Mouse (Mus musculus) liver, embryonic 15.5 days (tissue): ENCODE data around the gene 9130019O22Rik. TPM values are rescaled to one million over a fixed set of nuclear protein-coding genes. Genes with fewer than 3 reads are reported as not detected.
"Not testable (repeated sequence)": the region's sequence is repeated elsewhere in the genome, so short reads cannot be mapped to it uniquely, and the experiment has no call there.

Source experiments
- ATAC-seq: fragments of 200-750 bp; cut with Nextera tagmentation; 2 replicates; pipeline ENCODE4 v1.8.0; 2017; ENCODE audit warnings: moderate number of reproducible peaks, mild to moderate bottlenecking, moderate library complexity; ENCODE audit not compliant: insufficient read depth
- H3K27ac ChIP-seq: fragments of 300-500 bp; sonication (generic); replicated peaks from 2 replicates; pipeline ENCODE4 v1.5.1; 2015; ENCODE audit warnings: mild to moderate bottlenecking, inconsistent platforms
- H3K27me3 ChIP-seq: fragments of 300-500 bp; sonication (generic); 2 replicates; pipeline ENCODE4 v1.6.1; 2015; ENCODE audit warnings: mild to moderate bottlenecking, inconsistent platforms
- H3K36me3 ChIP-seq: fragments of 300-500 bp; sonication (generic); replicated peaks from 2 replicates; pipeline ENCODE4 v1.6.1; 2015; ENCODE audit warnings: moderate library complexity, mild to moderate bottlenecking, inconsistent platforms
- H3K4me1 ChIP-seq: fragments of 300-500 bp; sonication (generic); replicated peaks from 2 replicates; pipeline ENCODE4 v1.6.1; 2015; ENCODE audit warnings: inconsistent platforms
- H3K4me2 ChIP-seq: fragments of 300-500 bp; sonication (generic); 2 replicates; pipeline ENCODE4 v1.6.1; 2015; ENCODE audit warnings: moderate library complexity, mild to moderate bottlenecking, inconsistent platforms
- H3K4me3 ChIP-seq: fragments of 300-500 bp; sonication (generic); replicated peaks from 2 replicates; pipeline ENCODE4 v1.5.1; 2015; ENCODE audit warnings: mild to moderate bottlenecking, inconsistent platforms
- H3K9ac ChIP-seq: fragments of 300-500 bp; sonication (generic); 2 replicates; pipeline ENCODE4 v1.6.1; 2015; ENCODE audit warnings: moderate library complexity, mild to moderate bottlenecking, inconsistent platforms
- H3K9me3 ChIP-seq: fragments of 300-500 bp; sonication (generic); replicated peaks from 2 replicates; pipeline ENCODE4 v1.6.1; 2016; ENCODE audit warnings: inconsistent platforms
- WGBS: fragments of 180-500 bp; shearing (Covaris S2); methylation state at CpG from one replicate; pipeline ENCODE4 v1.1.7; 2015; ENCODE audit warnings: mixed read lengths; ENCODE audit not compliant: insufficient replicate concordance; 5-methylcytosine and 5-hydroxymethylcytosine counted together
- polyA plus RNA-seq: library from polyadenylated mRNA; unstranded; fragments of >200 nt; fragmentation: Nextera tagmentation; extraction: Ambion mirVana; gene quantifications from 2 replicates; pipeline ENCODE4 v1.2.1, GENCODE M21; 2015

The 9130019O22Rik gene
- polyA plus RNA-seq: 1.2 and 1.5 TPM in 2 replicates

DNA sequence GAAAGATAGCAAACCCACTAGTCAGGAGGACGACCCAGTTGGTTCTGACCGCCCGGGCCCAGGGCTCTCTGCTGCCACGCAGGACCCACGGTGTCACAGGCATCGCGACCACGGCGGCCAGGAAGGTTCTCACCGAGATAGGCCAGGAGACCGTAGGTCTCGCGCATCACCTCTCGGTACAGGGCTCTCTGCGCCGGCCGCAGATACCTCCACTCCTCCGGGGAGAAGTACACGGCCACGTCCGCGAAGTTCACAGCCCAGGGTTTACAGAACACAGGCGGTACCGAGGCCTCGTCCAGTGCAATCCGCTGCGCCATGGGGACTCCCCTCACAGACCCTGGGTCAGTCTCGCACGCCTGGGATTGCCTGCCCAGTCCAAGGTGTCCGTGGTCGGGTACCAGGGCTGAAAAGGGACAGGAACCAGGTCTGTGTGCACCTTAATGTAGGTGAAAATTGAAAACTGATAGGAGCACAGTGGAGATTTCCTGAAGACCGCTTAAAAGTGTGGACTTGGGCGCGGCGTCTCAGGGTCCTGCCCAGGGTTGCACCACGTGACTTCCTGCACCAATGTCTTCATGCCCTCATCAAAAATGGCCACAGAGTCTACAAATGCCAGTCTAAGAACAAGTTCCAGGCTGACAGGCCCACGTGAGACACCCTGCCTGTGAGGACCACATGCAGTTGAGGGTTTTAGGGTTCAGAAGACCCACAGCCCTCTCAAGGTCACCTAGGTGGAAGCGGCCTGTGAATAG, at the start of gene 9130019O22Rik:
TSS of gene 9130019O22Rik (minus strand) at position 526 of the 752 bp plus-strand sequence.
- 8% methylated on average over 37 of the region's 38 CpGs for WGBS
- H3K9ac ChIP-seq: peak within 1 kb of the TSS; percentile 70
- ATAC-seq: peak; percentile 86

DNA sequence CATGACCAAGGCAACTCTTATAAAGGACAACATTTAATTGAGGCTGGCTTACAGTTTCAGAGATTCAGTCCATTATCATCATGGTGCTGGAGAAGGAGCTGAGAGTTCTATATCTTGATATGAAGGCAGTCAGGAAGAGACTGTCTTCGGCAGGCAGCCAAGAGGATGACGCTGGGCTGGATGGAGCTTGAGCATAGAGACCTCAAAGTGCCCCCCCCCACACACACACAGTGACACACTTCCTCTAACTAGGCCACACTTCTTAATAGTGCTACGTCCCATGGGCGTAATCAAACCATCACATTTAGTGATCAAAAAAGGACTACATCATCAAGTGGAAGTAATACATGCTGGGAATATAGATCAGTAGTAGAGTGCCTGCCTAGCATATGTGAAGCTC, 48.2 kb upstream of the 9130019O22Rik start:
- Histone ChIP-seq H3K4me1 (no peaks in the 10 kb centered on the region), H3K27ac (no peak overlapping the region), H3K36me3 (no peaks in the 10 kb centered on the region), H3K27me3 (peaks cover 5% of the 10 kb centered on the region), H3K4me3 (no peak overlapping the region), H3K9ac (no peak overlapping the region), H3K9me3 (peaks cover 7% of the 10 kb centered on the region), H3K4me2 (no peak overlapping the region)
- ATAC-seq: no peak
- WGBS: 63% methylated on average over 4 of the region's 4 CpGs

More for the DNA sequence above, at the start of gene 9130019O22Rik:
- no peaks in the 10 kb centered on the region for H3K9me3 ChIP-seq
- H3K4me3 ChIP-seq: peak within 1 kb of the TSS; percentile 68
- no peaks in the 10 kb centered on the region for H3K27me3 ChIP-seq
- H3K27ac ChIP-seq: peak within 1 kb of the TSS; percentile 70
- peak within 1 kb of the TSS; percentile 90 for H3K4me2 ChIP-seq
- H3K36me3 ChIP-seq: peaks cover 15% of the 10 kb centered on the region
- peaks cover 6% of the 10 kb centered on the region for H3K4me1 ChIP-seq

DNA sequence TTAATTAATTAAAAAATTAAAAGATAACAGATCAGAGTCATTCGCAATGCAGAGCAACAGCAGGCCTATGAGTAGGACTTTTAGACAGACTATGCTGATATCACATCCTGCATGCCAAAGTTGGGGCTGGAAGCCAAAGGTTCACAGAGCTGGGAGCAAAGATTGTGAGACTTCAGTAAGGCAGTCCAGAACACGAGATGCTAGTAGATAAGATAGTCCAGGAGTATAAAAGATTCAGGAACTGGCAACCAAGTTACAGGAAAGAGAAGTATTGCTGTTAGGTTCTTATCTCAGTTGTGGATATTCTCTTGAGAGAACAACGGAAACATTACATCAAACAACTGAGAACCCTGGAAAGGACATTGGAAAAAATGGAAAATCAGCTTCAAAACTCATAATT, 39.4 kb upstream of the 9130019O22Rik start:
- H3K4me2 ChIP-seq: no peak overlapping the region
- H3K27me3 ChIP-seq: peaks cover 19% of the 10 kb centered on the region
- H3K9me3 ChIP-seq: no peaks in the 10 kb centered on the region
- H3K4me1 ChIP-seq: peaks cover 18% of the 10 kb centered on the region
- H3K9ac ChIP-seq: no peak overlapping the region
- 39% methylated on average over 3 of the region's 3 CpGs for WGBS
- H3K27ac ChIP-seq: no peak overlapping the region
- H3K4me3 ChIP-seq: no peak overlapping the region
- no peaks in the 10 kb centered on the region for H3K36me3 ChIP-seq
- ATAC-seq: no peak

DNA sequence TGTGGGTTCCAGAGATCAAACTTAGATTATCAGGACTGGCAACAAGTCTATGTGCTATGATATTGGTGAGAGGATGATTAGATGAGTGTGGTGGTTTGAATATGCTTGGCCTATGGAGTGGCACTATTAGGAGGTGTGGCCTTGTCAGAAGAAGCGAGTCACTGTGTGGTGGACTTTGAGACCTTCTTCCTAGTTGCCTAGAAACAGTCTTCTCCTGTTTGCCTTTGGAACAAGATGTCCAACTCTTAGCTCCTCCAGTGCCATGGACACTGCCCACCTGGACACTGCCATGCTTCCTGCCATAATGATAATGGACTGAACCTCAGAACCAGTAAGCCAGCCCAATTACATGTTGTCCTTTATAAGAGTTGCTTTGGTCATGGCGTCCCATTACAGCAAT, 38.9 kb upstream of the 9130019O22Rik start:
- no peak for ATAC-seq
- Histone ChIP-seq H3K9me3 (no peaks in the 10 kb centered on the region), H3K4me2 (no peak overlapping the region), H3K36me3 (no peaks in the 10 kb centered on the region), H3K27ac (no peak overlapping the region), H3K27me3 (peaks cover 19% of the 10 kb centered on the region), H3K4me1 (peaks cover 23% of the 10 kb centered on the region), H3K4me3 (no peak overlapping the region), H3K9ac (no peak overlapping the region)
- 67% methylated on average over 2 of the region's 2 CpGs for WGBS

DNA sequence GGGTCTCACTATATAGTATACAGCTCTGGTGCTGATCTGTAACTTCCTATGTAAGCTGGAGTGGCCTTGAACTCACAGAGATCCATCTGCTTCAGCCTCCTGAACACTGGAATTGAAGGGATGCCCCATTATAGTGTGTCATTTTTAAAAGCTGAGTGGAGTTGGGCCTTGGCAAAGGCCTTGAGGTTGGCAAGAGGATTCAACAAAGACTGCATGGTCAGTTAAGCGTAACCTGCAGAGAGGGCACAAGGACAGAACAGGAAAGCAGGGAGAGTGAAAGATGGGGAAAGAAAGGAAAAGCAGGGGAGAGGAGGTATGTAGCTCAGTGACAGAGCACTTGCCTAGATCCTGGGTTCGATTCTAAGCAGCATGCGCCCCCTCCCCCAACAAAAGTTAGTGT, 38.3 kb upstream of the 9130019O22Rik start:
- Histone ChIP-seq H3K4me3 (no peak overlapping the region), H3K9me3 (no peaks in the 10 kb centered on the region), H3K27ac (no peak overlapping the region), H3K4me2 (no peak overlapping the region), H3K36me3 (no peaks in the 10 kb centered on the region), H3K4me1 (peaks cover 28% of the 10 kb centered on the region), H3K9ac (no peak overlapping the region), H3K27me3 (peaks cover 15% of the 10 kb centered on the region)
- ATAC-seq: no peak
- WGBS: 71% methylated on average over 3 of the region's 3 CpGs

DNA sequence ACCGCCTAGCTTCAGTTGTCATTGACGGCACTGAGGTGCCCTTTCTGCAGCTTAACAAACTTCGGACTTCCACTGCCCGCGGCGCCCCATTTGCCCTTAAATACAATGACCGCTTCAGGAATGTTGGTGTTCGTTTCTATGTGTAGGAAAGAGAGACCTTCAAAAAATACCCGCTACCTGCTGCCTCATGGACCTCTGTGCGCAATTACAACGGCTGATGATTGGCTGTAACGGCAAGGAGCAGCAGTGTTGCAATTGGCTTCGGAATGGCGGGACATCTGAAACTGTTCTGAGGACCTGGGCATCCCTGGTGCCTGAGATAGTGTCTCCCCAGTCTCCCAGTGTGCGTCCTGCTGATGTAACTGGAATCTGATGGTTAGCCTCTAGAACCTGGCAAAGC, 35.3 kb upstream of the 9130019O22Rik start:
- H3K27me3 ChIP-seq: peaks cover 14% of the 10 kb centered on the region
- 2% methylated on average over 15 of the region's 15 CpGs for WGBS
- peak; percentile 65 for ATAC-seq
- H3K36me3 ChIP-seq: peaks cover 20% of the 10 kb centered on the region
- H3K9ac ChIP-seq: peak overlapping the region; percentile 69
- H3K27ac ChIP-seq: no peak overlapping the region
- H3K4me3 ChIP-seq: peak overlapping the region; percentile 87
- no peaks in the 10 kb centered on the region for H3K9me3 ChIP-seq
- H3K4me1 ChIP-seq: peaks cover 29% of the 10 kb centered on the region
- peak overlapping the region; percentile 96 for H3K4me2 ChIP-seq

DNA sequence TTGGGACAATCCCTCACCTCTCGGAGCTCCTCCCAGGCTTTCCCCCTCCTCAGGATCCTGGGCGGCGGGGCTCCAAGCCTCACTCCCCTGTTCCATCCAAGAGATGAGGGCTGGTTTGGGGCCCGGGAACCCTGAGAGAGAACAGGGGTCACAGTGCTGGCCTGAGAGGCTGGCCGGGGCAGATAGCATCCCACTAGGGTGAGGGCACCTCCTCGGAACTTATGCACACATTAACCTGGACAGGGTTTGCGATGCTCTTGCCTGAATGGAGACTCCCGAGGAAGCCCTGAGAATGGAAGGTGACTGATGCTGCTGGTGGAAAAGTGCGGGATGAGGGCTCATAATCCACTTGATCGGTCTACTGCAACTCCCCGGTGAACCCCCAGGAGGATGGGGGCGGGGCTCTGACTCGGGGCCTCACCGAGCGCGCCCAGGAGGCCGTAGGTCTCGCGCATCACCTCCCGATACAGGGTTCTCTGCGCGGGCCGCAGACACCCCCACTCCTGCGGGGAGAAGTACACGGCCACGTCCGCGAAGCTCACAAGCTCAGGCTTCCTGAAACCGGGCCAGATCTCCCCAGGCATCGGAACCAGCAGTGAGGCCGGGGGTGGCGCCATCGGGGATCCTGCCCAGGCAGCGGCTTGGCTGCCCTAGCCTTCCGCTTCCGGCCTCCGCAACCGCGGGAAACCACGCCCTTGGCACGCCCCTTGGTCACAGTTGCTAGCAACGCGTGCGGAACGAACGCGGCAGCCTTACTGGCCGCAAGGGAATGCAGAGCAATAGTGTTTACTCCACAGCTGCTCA, 34.6 kb upstream of the 9130019O22Rik start, which contains the start of gene Zfp688:
TSS of gene Zfp688 (minus strand) at position 681 of the 804 bp plus-strand sequence.
- H3K4me1 ChIP-seq: peaks cover 29% of the 10 kb centered on the region
- H3K4me2 ChIP-seq: peak within 1 kb of the TSS; percentile 96
- peaks cover 14% of the 10 kb centered on the region for H3K27me3 ChIP-seq
- peak within 1 kb of the TSS; percentile 81 for H3K27ac ChIP-seq
- H3K36me3 ChIP-seq: peaks cover 20% of the 10 kb centered on the region
- H3K4me3 ChIP-seq: peak within 1 kb of the TSS; percentile 87
- H3K9ac ChIP-seq: peak within 1 kb of the TSS; percentile 69
- WGBS: 1% methylated on average over 48 of the region's 48 CpGs
- ATAC-seq: peak; percentile 96
- H3K9me3 ChIP-seq: no peaks in the 10 kb centered on the region

DNA sequence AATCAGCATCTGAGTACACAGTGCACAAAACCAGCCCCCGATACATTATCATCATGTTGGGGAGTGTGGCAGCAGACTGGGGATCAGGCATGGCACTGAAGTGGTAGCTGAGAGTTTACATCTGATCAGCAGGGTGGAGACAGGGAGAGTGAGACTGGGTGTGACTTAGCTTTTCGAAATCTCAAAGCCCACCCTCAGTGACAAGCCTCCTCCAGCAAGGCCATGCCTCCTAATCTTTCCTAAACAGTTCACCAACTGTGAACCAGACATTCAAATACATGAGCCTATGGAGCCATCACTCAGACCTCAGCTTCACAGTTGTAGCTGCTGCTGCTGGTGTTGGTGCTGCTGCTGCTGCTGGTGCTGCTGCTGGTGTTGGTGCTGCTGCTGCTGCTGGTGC, 24.5 kb upstream of the 9130019O22Rik start:
- Histone ChIP-seq H3K36me3 (no peaks in the 10 kb centered on the region), H3K4me2 (no peak overlapping the region), H3K27me3 (no peaks in the 10 kb centered on the region), H3K9ac (no peak overlapping the region), H3K4me1 (peaks cover 4% of the 10 kb centered on the region; the same call in 1 of the 2 replicates), H3K27ac (no peak overlapping the region), H3K4me3 (no peak overlapping the region), H3K9me3 (no peaks in the 10 kb centered on the region)
- ATAC-seq: no peak
- 42% methylated on average over 2 of the region's 2 CpGs for WGBS

DNA sequence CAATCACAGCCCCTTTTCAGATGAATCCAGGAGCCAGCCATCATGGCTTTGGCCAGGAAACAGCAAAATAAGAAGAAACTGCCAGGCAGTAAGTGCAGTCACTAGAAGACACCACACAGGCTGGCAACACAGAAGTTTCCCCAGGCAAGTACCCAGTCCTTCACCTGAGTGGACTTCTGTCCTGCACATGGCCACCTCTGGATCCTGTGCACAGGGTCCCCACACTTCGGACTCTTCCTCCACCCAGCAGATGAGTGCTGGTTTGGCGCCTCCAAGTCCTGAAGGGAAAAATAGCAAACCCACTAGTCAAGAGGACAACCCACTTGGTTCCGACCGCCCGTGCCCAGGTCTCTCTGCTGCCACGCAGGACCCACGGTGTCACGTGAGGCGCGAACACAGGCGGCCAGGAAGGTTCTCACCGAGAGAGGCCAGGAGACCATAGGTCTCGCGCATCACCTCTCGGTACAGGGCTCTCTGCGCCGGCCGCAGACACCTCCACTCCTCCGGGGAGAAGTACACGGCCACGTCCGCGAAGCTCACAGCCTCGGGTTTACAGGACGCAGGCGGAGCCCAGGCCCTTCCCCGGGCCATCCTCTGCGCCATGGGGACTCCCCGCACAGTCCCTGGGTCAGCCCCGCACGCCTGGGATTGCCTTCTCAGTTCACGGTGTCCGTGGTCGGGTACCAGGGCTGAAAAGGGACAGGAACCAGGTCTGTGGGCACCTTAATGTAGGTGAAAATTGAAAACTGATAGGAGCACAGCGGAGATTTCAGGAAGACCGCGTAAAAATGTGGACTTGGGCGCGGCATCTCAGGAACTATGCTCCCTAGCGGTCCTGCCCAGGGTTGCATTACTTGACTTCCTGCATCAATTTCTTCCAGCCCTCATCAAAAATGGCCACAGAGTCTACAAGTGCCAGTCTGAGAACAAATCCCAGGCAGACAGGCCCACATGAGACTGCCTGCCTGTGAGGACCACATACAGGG, 19.3 kb upstream of the 9130019O22Rik start, which contains the start of gene Zfp764:
TSS of gene Zfp764 (minus strand) at position 821 of the 986 bp plus-strand sequence.
- Histone ChIP-seq H3K9ac (peak within 1 kb of the TSS; percentile 57), H3K27ac (0 out of 2 replicates have a peak within 1 kb of the TSS, but pooled peaks have one; percentile 45), H3K4me3 (peak within 1 kb of the TSS; percentile 60), H3K4me2 (peak within 1 kb of the TSS; percentile 81)
- not testable (repeated sequence) for H3K27me3 ChIP-seq, H3K36me3 ChIP-seq, H3K4me1 ChIP-seq, H3K9me3 ChIP-seq
- ATAC-seq: peak; percentile 75
- 2% methylated on average over 40 of the region's 40 CpGs for WGBS

DNA sequence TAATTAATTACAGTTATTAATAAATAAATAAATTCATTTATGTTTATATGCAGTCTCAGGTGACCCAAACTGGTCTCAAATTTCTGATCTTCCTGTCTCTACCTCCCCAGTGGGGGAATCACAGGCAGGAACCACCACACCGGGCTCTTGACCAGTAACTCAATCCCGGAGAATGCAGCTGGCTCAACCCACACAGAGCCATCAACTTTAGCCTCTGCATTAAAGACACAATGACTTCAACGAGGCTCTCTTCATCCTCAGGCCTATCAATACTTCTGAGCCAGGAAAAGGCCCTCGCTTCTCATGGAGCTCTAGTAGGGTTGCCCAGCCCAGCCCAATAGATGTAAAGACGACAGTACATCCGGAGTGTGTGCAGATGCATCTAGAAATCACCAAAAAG, 17.1 kb upstream of the 9130019O22Rik start:
- H3K27ac ChIP-seq, H3K4me2 ChIP-seq, H3K36me3 ChIP-seq, H3K9me3 ChIP-seq, H3K9ac ChIP-seq, H3K4me3 ChIP-seq, H3K27me3 ChIP-seq, ATAC-seq: not testable (repeated sequence)
- H3K4me1 ChIP-seq: peaks cover 19% of the 10 kb centered on the region
- 72% methylated on average over 6 of the region's 6 CpGs for WGBS
